Mouse (Mus musculus): ENCODE data around the gene Lrpprc. TPM values are rescaled to one million over a fixed set of nuclear protein-coding genes. Genes with fewer than 3 reads are reported as not detected.
A peak's percentile ranks its signal among the peaks of the same experiment; 100 is the strongest.

Gene Lrpprc
- polyA plus RNA-seq, 1 experiment from 2014 or later = 55.9 TPM

DNA sequence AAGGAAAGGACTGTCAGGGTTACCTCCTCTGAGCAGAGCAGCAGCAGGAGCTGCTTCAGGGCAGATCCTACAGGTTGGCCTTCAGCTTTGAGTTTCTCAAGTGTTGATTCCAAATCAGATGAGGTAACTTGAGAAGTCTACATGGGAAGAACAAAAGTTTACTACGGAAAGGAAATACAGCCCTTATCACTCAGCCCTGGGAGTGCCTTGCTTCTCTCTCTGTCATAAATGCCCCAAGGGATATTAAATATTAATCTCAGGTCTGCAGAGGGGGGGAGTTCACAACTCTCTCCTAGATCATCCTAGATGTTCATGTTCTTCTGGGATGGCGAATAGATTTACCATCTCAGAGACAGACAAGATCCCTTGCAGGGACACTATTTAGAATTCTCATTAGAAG lies 38.3 kb downstream of the Lrpprc start:
- H3K27me3 ChIP-seq (ENCODE audit: control insufficient read depth, insufficient read depth, low read length) = no peaks in the 10 kb centered on the region
- no peak overlapping the region for H3K27ac ChIP-seq (ENCODE audit: low read depth, low read length)
- no peak for DNase-seq (ENCODE audit: low spot score)
- 91% methylated on average over 2 of the region's 2 CpGs for WGBS
- H3K4me2 ChIP-seq (ENCODE audit: low read depth, low read length, severe bottlenecking) = no peak overlapping the region
- peaks cover 2% of the 10 kb centered on the region; the same call in 1 of the 2 replicates for H3K36me3 ChIP-seq (ENCODE audit: control insufficient read depth, insufficient read depth, low read length)
- ATAC-seq (replicated peaks; ENCODE audit: low FRiP score) = no peak
- H3K4me1 ChIP-seq (replicated peaks; ENCODE audit: control insufficient read depth, insufficient read depth, low read length) = no peaks in the 10 kb centered on the region
- no peaks in the 10 kb centered on the region for H3K9me3 ChIP-seq (ENCODE audit: control insufficient read depth, low read length)
- H3K9ac ChIP-seq (ENCODE audit: low read length) = no peak overlapping the region
- H3K4me3 ChIP-seq (ENCODE audit: low read depth, low read length) = no peak overlapping the region

- Histone ChIP-seq H3K36me3 (ENCODE audit: control insufficient read depth, insufficient read depth, low read length) (peaks cover 2% of the 10 kb centered on the region; the same call in 1 of the 2 replicates), H3K4me2 (ENCODE audit: low read depth, low read length, severe bottlenecking) (no peak overlapping the region), H3K4me3 (ENCODE audit: low read depth, low read length) (no peak overlapping the region), H3K27ac (ENCODE audit: low read depth, low read length) (no peak overlapping the region), H3K9me3 (ENCODE audit: control insufficient read depth, low read length) (no peaks in the 10 kb centered on the region), H3K9ac (ENCODE audit: low read length) (no peak overlapping the region), H3K4me1 (replicated peaks; ENCODE audit: control insufficient read depth, insufficient read depth, low read length) (no peaks in the 10 kb centered on the region), H3K27me3 (ENCODE audit: control insufficient read depth, insufficient read depth, low read length) (no peaks in the 10 kb centered on the region)
- DNase-seq (ENCODE audit: low spot score) (no peak), ATAC-seq (replicated peaks; ENCODE audit: low FRiP score) (peak; percentile 69; the same call in 1 of the 2 replicates)
- 78% methylated on average over 8 of the region's 8 CpGs for WGBS
Measured at GRCm38 (mm10) chr17:84751630-84752191, 38.9 kb downstream of the Lrpprc start.

DNA sequence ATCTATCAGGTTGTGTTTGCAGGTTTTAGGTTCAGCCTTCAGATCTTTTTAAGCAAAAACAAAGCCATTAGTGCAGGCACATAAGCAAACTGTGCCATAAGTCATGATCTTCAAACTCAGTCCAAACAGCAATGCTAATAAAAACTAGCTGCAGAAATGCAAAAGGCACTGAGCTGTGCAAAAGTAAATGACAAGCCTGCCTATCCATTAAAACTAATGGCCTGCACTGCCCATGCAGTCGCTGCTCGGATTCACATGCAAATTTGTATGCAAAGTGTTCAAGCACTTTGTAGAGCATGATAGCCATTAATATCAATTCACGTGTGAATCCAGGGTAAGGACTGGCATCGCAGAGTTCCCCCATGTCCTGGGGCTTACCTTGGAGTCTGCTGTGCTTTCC lies 40.5 kb downstream of the Lrpprc start:
- Histone ChIP-seq H3K27me3 (ENCODE audit: control insufficient read depth, insufficient read depth, low read length) (no peaks in the 10 kb centered on the region), H3K4me3 (ENCODE audit: low read depth, low read length) (no peak overlapping the region), H3K27ac (ENCODE audit: low read depth, low read length) (no peak overlapping the region), H3K9me3 (ENCODE audit: control insufficient read depth, low read length) (no peaks in the 10 kb centered on the region), H3K4me1 (replicated peaks; ENCODE audit: control insufficient read depth, insufficient read depth, low read length) (no peaks in the 10 kb centered on the region), H3K9ac (ENCODE audit: low read length) (no peak overlapping the region), H3K4me2 (ENCODE audit: low read depth, low read length, severe bottlenecking) (no peak overlapping the region), H3K36me3 (ENCODE audit: control insufficient read depth, insufficient read depth, low read length) (peaks cover 2% of the 10 kb centered on the region; the same call in 1 of the 2 replicates)
- 69% methylated on average over 4 of the region's 4 CpGs for WGBS
- ATAC-seq (replicated peaks; ENCODE audit: low FRiP score) (no peak), DNase-seq (ENCODE audit: low spot score) (no peak)

DNA sequence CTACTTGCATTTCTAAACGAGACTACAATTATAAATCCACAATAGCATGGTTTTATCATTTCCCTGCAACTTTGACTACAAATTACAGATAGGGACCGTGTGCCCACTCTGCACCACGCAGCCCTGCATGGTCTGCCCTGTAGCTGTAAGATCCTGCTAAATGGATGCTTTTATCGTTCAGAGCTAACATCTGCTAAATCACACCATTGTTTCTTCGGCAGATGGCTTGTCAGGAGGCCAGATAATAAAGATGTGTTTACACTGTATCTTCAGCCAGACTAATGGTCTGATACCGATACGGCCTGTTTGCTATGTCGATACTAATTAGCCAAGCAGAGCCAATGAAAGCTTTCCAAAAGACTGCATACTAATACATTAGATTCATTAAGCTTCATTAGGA lies 41.3 kb downstream of the Lrpprc start:
- no peak for DNase-seq (ENCODE audit: low spot score)
- H3K4me3 ChIP-seq (ENCODE audit: low read depth, low read length) = no peak overlapping the region
- peaks cover 2% of the 10 kb centered on the region; the same call in 1 of the 2 replicates for H3K36me3 ChIP-seq (ENCODE audit: control insufficient read depth, insufficient read depth, low read length)
- H3K27me3 ChIP-seq (ENCODE audit: control insufficient read depth, insufficient read depth, low read length) = no peaks in the 10 kb centered on the region
- H3K9me3 ChIP-seq (ENCODE audit: control insufficient read depth, low read length) = no peaks in the 10 kb centered on the region
- WGBS = 61% methylated on average over 8 of the region's 8 CpGs
- no peak overlapping the region for H3K27ac ChIP-seq (ENCODE audit: low read depth, low read length)
- no peak overlapping the region for H3K9ac ChIP-seq (ENCODE audit: low read length)
- no peak overlapping the region for H3K4me2 ChIP-seq (ENCODE audit: low read depth, low read length, severe bottlenecking)
- 0 out of 2 replicates have a peak, but pooled peaks have one; percentile 44 for ATAC-seq (replicated peaks; ENCODE audit: low FRiP score)
- no peaks in the 10 kb centered on the region for H3K4me1 ChIP-seq (replicated peaks; ENCODE audit: control insufficient read depth, insufficient read depth, low read length)

- no peaks in the 10 kb centered on the region for H3K4me1 ChIP-seq (replicated peaks; ENCODE audit: control insufficient read depth, insufficient read depth, low read length)
Measured at GRCm38 (mm10) chr17:84748152-84748682, 42.4 kb downstream of the Lrpprc start.

DNA sequence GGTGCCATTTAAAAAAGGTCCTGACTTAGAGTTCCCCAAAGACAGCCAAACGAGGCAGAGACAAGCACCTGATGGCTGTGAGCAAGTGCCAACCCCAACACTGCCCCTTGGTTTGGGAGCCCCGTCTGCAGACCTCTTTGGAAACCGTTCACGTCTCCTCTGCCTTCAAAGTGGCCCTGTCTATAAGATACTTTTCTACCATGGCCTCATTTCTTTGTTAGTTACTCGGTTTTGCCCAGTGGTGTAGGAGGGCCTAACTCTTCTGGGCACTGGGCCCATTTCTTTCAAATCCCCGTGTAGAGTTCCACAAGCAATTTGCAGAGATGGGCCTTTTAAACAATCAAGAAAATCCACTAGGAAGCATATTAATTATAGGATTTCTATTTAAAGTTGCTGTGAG lies 43.4 kb downstream of the Lrpprc start:
- H3K4me3 ChIP-seq (ENCODE audit: low read depth, low read length) = no peak overlapping the region
- no peak overlapping the region for H3K9ac ChIP-seq (ENCODE audit: low read length)
- H3K4me2 ChIP-seq (ENCODE audit: low read depth, low read length, severe bottlenecking) = no peak overlapping the region
- no peaks in the 10 kb centered on the region for H3K9me3 ChIP-seq (ENCODE audit: control insufficient read depth, low read length)
- no peaks in the 10 kb centered on the region for H3K27me3 ChIP-seq (ENCODE audit: control insufficient read depth, insufficient read depth, low read length)
- H3K4me1 ChIP-seq (replicated peaks; ENCODE audit: control insufficient read depth, insufficient read depth, low read length) = no peaks in the 10 kb centered on the region
- no peak overlapping the region for H3K27ac ChIP-seq (ENCODE audit: low read depth, low read length)
- WGBS = 85% methylated on average over 6 of the region's 6 CpGs
- no peak for DNase-seq (ENCODE audit: low spot score)
- no peaks in the 10 kb centered on the region for H3K36me3 ChIP-seq (ENCODE audit: control insufficient read depth, insufficient read depth, low read length)
- no peak for ATAC-seq (replicated peaks; ENCODE audit: low FRiP score)

More at GRCm38 (mm10) chr17:84748152-84748682, 42.4 kb downstream of the Lrpprc start:
- no peak overlapping the region for H3K4me3 ChIP-seq (ENCODE audit: low read depth, low read length)
- 94% methylated on average over 9 of the region's 9 CpGs for WGBS
- peaks cover 1% of the 10 kb centered on the region; the same call in 1 of the 2 replicates for H3K36me3 ChIP-seq (ENCODE audit: control insufficient read depth, insufficient read depth, low read length)
- DNase-seq (ENCODE audit: low spot score) = no peak
- H3K9ac ChIP-seq (ENCODE audit: low read length) = no peak overlapping the region
- no peaks in the 10 kb centered on the region for H3K27me3 ChIP-seq (ENCODE audit: control insufficient read depth, insufficient read depth, low read length)
- no peak overlapping the region for H3K4me2 ChIP-seq (ENCODE audit: low read depth, low read length, severe bottlenecking)
- no peak for ATAC-seq (replicated peaks; ENCODE audit: low FRiP score)
- H3K27ac ChIP-seq (ENCODE audit: low read depth, low read length) = no peak overlapping the region
- H3K9me3 ChIP-seq (ENCODE audit: control insufficient read depth, low read length) = no peaks in the 10 kb centered on the region

DNA sequence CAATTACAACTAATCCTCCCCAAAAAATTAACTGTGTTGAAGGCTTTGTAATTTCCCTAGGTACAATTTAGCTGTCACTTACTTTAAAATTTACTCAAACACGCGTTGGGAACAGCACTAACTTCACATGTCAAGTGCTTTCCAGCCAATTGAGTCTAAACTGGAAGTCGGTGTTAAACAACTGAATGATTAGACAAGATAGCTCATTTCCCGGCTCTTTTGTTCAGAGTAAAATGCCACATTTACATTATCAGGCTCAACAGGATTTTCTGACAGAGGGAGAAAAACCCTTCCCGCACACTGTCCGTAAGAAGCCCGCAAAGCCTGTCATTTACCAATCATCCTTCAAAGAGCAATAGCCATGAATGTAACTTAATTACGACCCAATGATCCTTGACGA lies 45.6 kb downstream of the Lrpprc start:
- H3K4me2 ChIP-seq (ENCODE audit: low read depth, low read length, severe bottlenecking) = no peak overlapping the region
- no peaks in the 10 kb centered on the region for H3K27me3 ChIP-seq (ENCODE audit: control insufficient read depth, insufficient read depth, low read length)
- no peak overlapping the region for H3K4me3 ChIP-seq (ENCODE audit: low read depth, low read length)
- no peak overlapping the region for H3K9ac ChIP-seq (ENCODE audit: low read length)
- no peaks in the 10 kb centered on the region for H3K36me3 ChIP-seq (ENCODE audit: control insufficient read depth, insufficient read depth, low read length)
- no peak overlapping the region for H3K27ac ChIP-seq (ENCODE audit: low read depth, low read length)
- H3K9me3 ChIP-seq (ENCODE audit: control insufficient read depth, low read length) = no peaks in the 10 kb centered on the region
- H3K4me1 ChIP-seq (replicated peaks; ENCODE audit: control insufficient read depth, insufficient read depth, low read length) = no peaks in the 10 kb centered on the region
- 74% methylated on average over 9 of the region's 9 CpGs for WGBS
- DNase-seq (ENCODE audit: low spot score) (no peak), ATAC-seq (replicated peaks; ENCODE audit: low FRiP score) (no peak)

- H3K9ac ChIP-seq (ENCODE audit: low read length) = no peak overlapping the region
- H3K4me3 ChIP-seq (ENCODE audit: low read depth, low read length) = no peak overlapping the region
- 69% methylated on average over 4 of the region's 4 CpGs for WGBS
- H3K4me1 ChIP-seq (replicated peaks; ENCODE audit: control insufficient read depth, insufficient read depth, low read length) = no peaks in the 10 kb centered on the region
- no peak overlapping the region for H3K4me2 ChIP-seq (ENCODE audit: low read depth, low read length, severe bottlenecking)
- H3K9me3 ChIP-seq (ENCODE audit: control insufficient read depth, low read length) = no peaks in the 10 kb centered on the region
- no peaks in the 10 kb centered on the region for H3K36me3 ChIP-seq (ENCODE audit: control insufficient read depth, insufficient read depth, low read length)
- DNase-seq (ENCODE audit: low spot score) (no peak), ATAC-seq (replicated peaks; ENCODE audit: low FRiP score) (no peak)
- no peaks in the 10 kb centered on the region for H3K27me3 ChIP-seq (ENCODE audit: control insufficient read depth, insufficient read depth, low read length)
- no peak overlapping the region for H3K27ac ChIP-seq (ENCODE audit: low read depth, low read length)
Measured at GRCm38 (mm10) chr17:84744256-84744655, 46.3 kb downstream of the Lrpprc start.
